Mouse (Mus musculus) neural tube, embryonic 11.5 days (tissue): ENCODE data around the gene Cgref1. TPM values are rescaled to one million over a fixed set of nuclear protein-coding genes. Genes with fewer than 3 reads are reported as not detected.
A peak's percentile ranks its signal among the peaks of the same experiment; 100 is the strongest.

Source experiments
- ATAC-seq: fragments of 200-750 bp; cut with Nextera tagmentation; 2 replicates; pipeline ENCODE4 v1.8.0; 2017; ENCODE audit warnings: moderate number of reproducible peaks, mild to moderate bottlenecking, moderate TSS enrichment, moderate library complexity; ENCODE audit not compliant: insufficient read depth, low FRiP score, low TSS enrichment
- DNase-seq: peaks from one replicate; pipeline ENCODE4 v3.0.0-alpha.2; 2015; ENCODE audit warnings: low spot score
- H3K27ac ChIP-seq: fragments of 300-500 bp; sonication (generic); 2 replicates; pipeline ENCODE4 v1.5.1; 2014; ENCODE audit warnings: low read depth, mild to moderate bottlenecking, low read length
- H3K27me3 ChIP-seq: fragments of 300-500 bp; sonication (generic); 2 replicates; pipeline ENCODE4 v1.6.1; 2014; ENCODE audit warnings: mild to moderate bottlenecking, low read length, mixed read lengths; ENCODE audit not compliant: control insufficient read depth, insufficient read depth
- H3K36me3 ChIP-seq: fragments of 300-500 bp; sonication (generic); 2 replicates; pipeline ENCODE4 v1.6.1; 2014; ENCODE audit warnings: mild to moderate bottlenecking, low read length, moderate library complexity, mixed read lengths; ENCODE audit not compliant: control insufficient read depth, insufficient read depth
- H3K4me1 ChIP-seq: fragments of 300-500 bp; sonication (generic); 2 replicates; pipeline ENCODE4 v1.6.1; 2014; ENCODE audit warnings: low read length, mixed read lengths; ENCODE audit not compliant: control insufficient read depth, insufficient read depth
- H3K4me2 ChIP-seq: fragments of 300-500 bp; sonication (generic); 2 replicates; pipeline ENCODE4 v1.6.1; 2014; ENCODE audit warnings: low read depth, mild to moderate bottlenecking, moderate library complexity
- H3K4me3 ChIP-seq: fragments of 300-500 bp; sonication (generic); 2 replicates; pipeline ENCODE4 v1.5.1; 2014; ENCODE audit warnings: low read depth, low read length
- H3K9ac ChIP-seq: fragments of 300-500 bp; sonication (generic); 2 replicates; pipeline ENCODE4 v1.6.1; 2014; ENCODE audit warnings: mild to moderate bottlenecking, low read length
- H3K9me3 ChIP-seq: fragments of 300-500 bp; sonication (generic); 2 replicates; pipeline ENCODE4 v1.6.1; 2016; ENCODE audit warnings: low read length; ENCODE audit not compliant: control insufficient read depth
- WGBS: fragments of 180-500 bp; shearing (Covaris S2); extraction: QIAGEN DNeasy Blood & Tissue Kit; methylation state at CpG from one replicate; pipeline ENCODE4 v1.1.7; 2014; 5-methylcytosine and 5-hydroxymethylcytosine counted together
- polyA plus RNA-seq: library from polyadenylated mRNA; unstranded; fragments of >200 nt; fragmentation: Nextera tagmentation; extraction: Ambion mirVana; gene quantifications from 2 replicates; pipeline ENCODE4 v1.2.1, GENCODE M21; 2014

Gene Cgref1
- polyA plus RNA-seq, result 8.6 and 9.1 TPM in 2 replicates

DNA sequence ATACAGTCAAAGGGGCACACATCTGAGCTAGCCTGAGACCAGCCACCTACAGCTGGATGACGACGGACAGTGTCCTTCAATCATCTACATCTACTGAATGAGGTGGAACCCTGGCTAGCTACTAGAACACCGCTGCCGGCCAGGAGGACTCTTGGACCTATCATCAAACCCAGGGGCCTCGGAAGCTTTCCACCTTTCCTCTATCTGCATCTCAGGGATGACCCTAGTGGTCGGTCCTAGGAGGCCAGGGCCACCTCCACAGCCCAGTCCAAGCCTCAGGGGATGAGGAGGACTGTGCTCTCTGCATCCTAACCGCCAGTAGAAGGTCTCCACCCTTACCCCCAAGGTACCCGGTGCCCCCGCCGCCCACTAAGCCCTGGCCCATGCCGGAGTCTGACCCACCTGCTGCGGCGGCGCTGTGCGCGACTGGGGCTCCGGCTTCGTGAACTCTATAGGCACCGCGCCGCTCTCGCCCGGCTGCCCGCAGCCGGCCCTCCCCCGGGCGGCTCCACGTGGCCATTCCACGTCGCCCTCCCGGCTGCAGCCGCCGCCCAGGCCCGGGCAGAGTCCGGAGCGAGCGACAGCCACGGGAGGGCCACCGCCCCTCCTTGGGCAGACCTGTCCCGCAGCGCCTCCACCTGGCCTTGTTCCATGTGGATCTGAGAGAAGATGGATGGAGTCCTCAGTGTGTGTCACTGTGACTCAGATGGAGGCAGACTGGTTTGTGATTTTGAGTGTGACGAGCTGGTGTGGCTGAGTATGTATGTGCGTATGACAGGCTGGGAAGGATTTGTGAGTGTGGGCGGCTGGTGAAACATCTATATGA lies at the start of gene Cgref1:
Gene Cgref1 (minus strand): TSS at position 636 of the 826 bp plus-strand sequence.
- H3K4me1 ChIP-seq, result no peaks in the 10 kb centered on the region
- no peaks in the 10 kb centered on the region for H3K36me3 ChIP-seq
- ATAC-seq, result 0 out of 2 replicates have a peak, but pooled peaks have one; percentile 36
- H3K27me3 ChIP-seq, result no peaks in the 10 kb centered on the region
- no peaks in the 10 kb centered on the region for H3K9me3 ChIP-seq
- H3K4me2 ChIP-seq, result peak within 1 kb of the TSS; percentile 87
- DNase-seq, result peak; percentile 68
- WGBS, result 5% methylated on average over 44 of the region's 44 CpGs
- H3K4me3 ChIP-seq, result peak within 1 kb of the TSS; percentile 45
- H3K27ac ChIP-seq, result no peak within 1 kb of the TSS
- H3K9ac ChIP-seq, result peak within 1 kb of the TSS; percentile 75

DNA sequence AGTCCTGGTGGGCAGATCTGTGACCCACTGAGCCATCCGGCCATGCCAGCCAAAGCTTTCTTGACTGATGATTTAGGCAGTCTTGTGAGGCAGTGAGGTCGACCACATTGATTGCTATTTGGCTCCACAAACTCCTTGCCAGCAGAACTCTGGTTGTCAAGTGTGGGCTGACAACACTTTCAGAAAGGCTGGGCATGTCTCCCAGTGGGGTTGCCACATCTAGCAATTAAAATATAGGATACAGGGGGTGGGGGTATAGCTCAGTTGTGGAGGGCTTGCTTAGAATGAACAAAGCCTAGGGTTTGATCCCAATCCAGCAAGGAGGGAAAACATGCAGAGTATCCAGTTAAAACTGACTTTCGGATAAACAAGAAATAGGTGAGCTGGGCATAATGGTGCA lies 48.7 kb upstream of the Cgref1 start:
- Histone ChIP-seq H3K27me3 (no peaks in the 10 kb centered on the region), H3K4me1 (no peaks in the 10 kb centered on the region), H3K9ac (no peak overlapping the region), H3K27ac (no peak overlapping the region), H3K4me2 (no peak overlapping the region), H3K36me3 (no peaks in the 10 kb centered on the region), H3K4me3 (no peak overlapping the region), H3K9me3 (no peaks in the 10 kb centered on the region)
- 72% methylated on average over 3 of the region's 3 CpGs for WGBS
- DNase-seq (no peak), ATAC-seq (no peak)

- H3K27me3 ChIP-seq, result no peaks in the 10 kb centered on the region
- H3K4me3 ChIP-seq, result no peak overlapping the region
- H3K9ac ChIP-seq, result no peak overlapping the region
- H3K4me2 ChIP-seq, result no peak overlapping the region
- no peaks in the 10 kb centered on the region for H3K4me1 ChIP-seq
- no peak overlapping the region for H3K27ac ChIP-seq
- ATAC-seq, result no peak
- DNase-seq, result no peak
- no peaks in the 10 kb centered on the region for H3K9me3 ChIP-seq
- 75% methylated on average over 5 of the region's 5 CpGs for WGBS
- H3K36me3 ChIP-seq, result no peaks in the 10 kb centered on the region
Observed at GRCm38 (mm10) chr5:30992980-30993676, 47.7 kb upstream of the Cgref1 start.

GRCm38 (mm10) chr5:30982357-30982756 lies 37.0 kb upstream of the Cgref1 start:
- 36% methylated on average over 2 of the region's 2 CpGs for WGBS
- peak; percentile 25 for DNase-seq
- Histone ChIP-seq H3K4me1 (no peaks in the 10 kb centered on the region), H3K27me3 (no peaks in the 10 kb centered on the region), H3K9ac (no peak overlapping the region), H3K9me3 (no peaks in the 10 kb centered on the region), H3K4me2 (no peak overlapping the region), H3K27ac (no peak overlapping the region), H3K4me3 (no peak overlapping the region), H3K36me3 (no peaks in the 10 kb centered on the region)
- no peak for ATAC-seq

DNA sequence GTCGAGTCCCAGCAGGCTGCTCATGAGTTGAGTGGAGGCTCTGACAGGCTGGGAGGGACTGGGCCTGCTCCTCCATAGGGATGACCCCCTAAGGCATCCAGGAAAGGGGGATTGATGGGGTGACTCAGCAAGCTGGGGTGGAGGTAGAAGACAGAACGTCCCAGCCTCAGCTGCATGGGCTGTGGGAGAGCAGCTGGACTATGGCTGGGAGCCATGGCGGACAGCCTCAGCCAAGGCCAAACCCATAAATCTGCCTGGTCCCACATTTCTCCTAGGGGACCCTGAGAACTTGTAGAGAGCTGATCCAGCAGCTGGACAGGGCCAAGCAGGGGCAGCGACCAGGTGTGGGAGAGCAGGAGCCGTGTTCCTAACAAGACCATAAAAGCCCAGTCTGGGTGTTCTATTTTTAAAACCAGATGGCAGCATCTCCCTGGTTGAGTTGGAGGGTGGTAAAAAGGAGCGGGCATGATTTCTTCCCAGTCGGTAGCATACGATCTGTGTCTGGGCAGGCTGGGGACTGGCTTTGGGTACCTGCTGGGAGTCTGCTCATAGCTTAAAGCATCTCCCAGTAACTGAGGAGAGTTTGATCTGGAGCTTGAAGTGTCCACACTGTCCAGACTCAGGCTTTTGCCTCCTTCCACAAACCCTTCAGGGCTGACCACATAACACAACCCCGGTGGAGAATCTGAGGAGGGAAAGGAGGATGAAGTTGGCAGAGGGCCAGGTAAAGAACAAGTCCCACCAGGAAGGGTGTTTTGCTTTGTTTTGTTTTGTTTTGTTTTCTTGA lies 29.7 kb upstream of the Cgref1 start:
- no peak overlapping the region for H3K4me2 ChIP-seq
- no peak overlapping the region; the same call in 1 of the 2 replicates for H3K9ac ChIP-seq
- no peaks in the 10 kb centered on the region for H3K27me3 ChIP-seq
- H3K27ac ChIP-seq, result no peak overlapping the region
- ATAC-seq (no peak), DNase-seq (no peak)
- WGBS, result 64% methylated on average over 9 of the region's 9 CpGs
- H3K36me3 ChIP-seq, result no peaks in the 10 kb centered on the region
- no peaks in the 10 kb centered on the region for H3K9me3 ChIP-seq
- H3K4me1 ChIP-seq, result no peaks in the 10 kb centered on the region
- H3K4me3 ChIP-seq, result no peak overlapping the region

GRCm38 (mm10) chr5:30969440-30969839 lies 24.0 kb upstream of the Cgref1 start:
- no peak overlapping the region for H3K4me3 ChIP-seq
- WGBS, result 80% methylated on average over 2 of the region's 2 CpGs
- H3K9ac ChIP-seq, result no peak overlapping the region
- no peak for ATAC-seq
- DNase-seq, result no peak
- H3K27ac ChIP-seq, result no peak overlapping the region
- H3K27me3 ChIP-seq, result no peaks in the 10 kb centered on the region
- H3K36me3 ChIP-seq, result no peaks in the 10 kb centered on the region
- no peaks in the 10 kb centered on the region for H3K4me1 ChIP-seq
- no peak overlapping the region for H3K4me2 ChIP-seq
- H3K9me3 ChIP-seq, result no peaks in the 10 kb centered on the region

DNA sequence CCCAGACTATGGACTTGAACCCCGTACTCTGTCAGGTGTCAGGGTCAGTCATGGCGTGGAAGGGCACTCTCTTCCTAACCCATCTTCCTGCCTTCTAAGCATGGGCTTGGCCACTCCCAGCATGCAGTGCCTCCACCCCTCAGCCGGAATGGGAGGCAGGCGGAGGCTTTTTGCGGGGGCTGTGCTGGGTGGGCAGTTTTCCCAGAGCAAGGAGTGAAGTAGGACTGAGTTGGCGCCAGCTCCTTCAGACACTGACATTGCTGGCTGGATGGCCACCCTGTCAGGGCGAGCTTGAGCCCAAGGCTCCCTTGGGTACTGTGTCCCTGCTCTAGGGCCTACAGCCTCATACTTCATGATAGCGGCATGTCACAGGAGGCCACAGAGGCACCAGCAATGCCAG lies 23.0 kb upstream of the Cgref1 start, which contains the start of gene Tcf23:
Gene Tcf23 (plus strand): TSS at position 247 of the 400 bp plus-strand sequence.
- Histone ChIP-seq H3K4me1 (no peaks in the 10 kb centered on the region), H3K27me3 (no peaks in the 10 kb centered on the region), H3K36me3 (no peaks in the 10 kb centered on the region), H3K4me3 (no peak within 1 kb of the TSS), H3K9ac (no peak within 1 kb of the TSS), H3K9me3 (no peaks in the 10 kb centered on the region), H3K4me2 (no peak within 1 kb of the TSS), H3K27ac (no peak within 1 kb of the TSS)
- DNase-seq, result no peak
- ATAC-seq, result no peak
- 73% methylated on average over 8 of the region's 8 CpGs for WGBS

DNA sequence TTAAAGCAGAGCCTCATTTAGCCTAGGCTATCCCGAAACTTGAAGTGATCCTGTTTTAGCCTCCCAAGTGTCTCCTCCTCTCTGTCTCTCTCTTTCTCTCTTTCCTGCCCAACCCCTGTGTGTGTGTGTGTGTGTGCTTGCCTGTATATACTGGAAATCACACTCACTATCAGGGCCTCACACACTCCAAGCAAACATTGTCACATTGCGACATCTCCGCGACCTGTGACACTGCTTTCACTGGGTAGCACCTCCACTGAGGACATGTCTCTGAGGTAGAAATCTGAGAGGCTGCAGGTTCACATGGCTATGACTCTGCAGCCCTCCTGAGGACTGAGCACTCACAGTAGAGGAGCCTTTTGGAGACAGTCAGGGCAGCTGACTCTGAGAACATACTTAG lies 20.8 kb upstream of the Cgref1 start:
- ATAC-seq, result no peak
- no peaks in the 10 kb centered on the region for H3K36me3 ChIP-seq
- H3K4me3 ChIP-seq, result no peak overlapping the region
- H3K4me1 ChIP-seq, result no peaks in the 10 kb centered on the region
- no peak for DNase-seq
- H3K9me3 ChIP-seq, result no peaks in the 10 kb centered on the region
- H3K4me2 ChIP-seq, result no peak overlapping the region
- no peak overlapping the region for H3K27ac ChIP-seq
- WGBS, result 93% methylated on average over 4 of the region's 4 CpGs
- no peak overlapping the region for H3K9ac ChIP-seq
- H3K27me3 ChIP-seq, result no peaks in the 10 kb centered on the region
